Mouse (Mus musculus): ENCODE data around the gene Cacna2d4. TPM values are rescaled to one million over a fixed set of nuclear protein-coding genes. Genes with fewer than 3 reads are reported as not detected.
A peak's percentile ranks its signal among the peaks of the same experiment; 100 is the strongest.

The Cacna2d4 gene
- polyA plus RNA-seq, 1 experiment from 2014 or later = 0.04 TPM

- Histone ChIP-seq H3K4me3 (no peak overlapping the region), H3K4me2 (replicated peaks) (no peak overlapping the region), H3K9ac (no peak overlapping the region), H3K4me1 (no peaks in the 10 kb centered on the region), H3K27me3 (no peaks in the 10 kb centered on the region), H3K9me3 (replicated peaks) (no peaks in the 10 kb centered on the region), H3K36me3 (no peaks in the 10 kb centered on the region), H3K27ac (no peak overlapping the region)
- 86% methylated on average over 4 of the region's 4 CpGs for WGBS
- no peak for ATAC-seq (ENCODE audit: low FRiP score)
Measured at GRCm38 (mm10) chr6:119251704-119252103, 15.4 kb downstream of the Cacna2d4 start.

DNA sequence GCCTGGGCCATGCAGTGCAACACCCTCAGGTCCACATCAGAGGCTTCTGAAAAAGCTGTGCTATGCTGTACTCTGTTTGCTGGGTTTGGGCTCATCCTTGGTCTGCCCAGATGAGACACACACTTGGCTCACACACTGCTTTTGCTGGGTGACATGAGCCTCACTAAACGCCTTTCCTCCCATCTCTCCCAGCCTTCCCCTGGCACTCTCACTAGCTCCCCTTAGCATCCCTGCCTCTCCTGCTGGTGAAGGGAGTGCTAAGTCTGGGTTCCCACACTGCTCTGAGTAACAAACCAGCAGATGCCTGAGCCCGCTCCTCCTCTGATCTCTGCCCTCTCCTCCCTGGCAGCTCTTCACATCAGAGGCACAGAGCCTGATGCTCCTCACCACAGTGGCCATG, 40.4 kb downstream of the Cacna2d4 start:
- H3K27ac ChIP-seq = no peak overlapping the region
- H3K4me3 ChIP-seq = no peak overlapping the region
- H3K4me2 ChIP-seq (replicated peaks) = no peak overlapping the region
- H3K36me3 ChIP-seq = no peaks in the 10 kb centered on the region
- WGBS = 72% methylated on average over 2 of the region's 2 CpGs
- no peaks in the 10 kb centered on the region for H3K27me3 ChIP-seq
- no peak for ATAC-seq (ENCODE audit: low FRiP score)
- no peak overlapping the region for H3K9ac ChIP-seq
- peaks cover 8% of the 10 kb centered on the region; the same call in 1 of the 2 replicates for H3K4me1 ChIP-seq
- H3K9me3 ChIP-seq (replicated peaks) = no peaks in the 10 kb centered on the region

- 82% methylated on average over 9 of the region's 9 CpGs for WGBS
- Histone ChIP-seq H3K27ac (no peak overlapping the region), H3K9me3 (replicated peaks) (peaks cover 4% of the 10 kb centered on the region), H3K4me1 (peaks cover 8% of the 10 kb centered on the region; the same call in 1 of the 2 replicates), H3K27me3 (no peaks in the 10 kb centered on the region), H3K9ac (no peak overlapping the region), H3K4me2 (replicated peaks) (no peak overlapping the region), H3K36me3 (no peaks in the 10 kb centered on the region), H3K4me3 (no peak overlapping the region)
- ATAC-seq (ENCODE audit: low FRiP score) = no peak
Measured at GRCm38 (mm10) chr6:119280761-119281160, 44.4 kb downstream of the Cacna2d4 start.

DNA sequence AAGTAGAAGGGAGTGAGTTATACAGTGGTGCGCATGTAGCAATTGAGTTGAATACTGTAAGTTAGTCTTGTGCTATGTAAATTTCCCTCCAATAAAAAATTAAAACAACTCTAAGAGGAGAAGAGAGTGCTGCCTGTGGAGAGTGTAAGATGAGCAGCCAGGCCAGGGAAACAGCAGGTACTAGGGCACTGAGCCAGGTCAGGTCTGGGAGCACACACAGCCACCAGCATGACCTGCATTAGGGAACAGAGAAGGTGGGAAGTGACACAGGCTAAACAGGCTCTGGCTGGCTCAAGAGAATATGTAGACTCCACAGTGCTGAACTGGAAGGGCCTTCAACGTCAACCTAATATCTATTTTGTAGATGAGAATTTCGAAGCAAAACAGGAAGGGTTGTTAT, 65.0 kb downstream of the Cacna2d4 start:
- no peak for ATAC-seq (ENCODE audit: low FRiP score)
- no peak overlapping the region for H3K4me2 ChIP-seq (replicated peaks)
- H3K27me3 ChIP-seq = no peaks in the 10 kb centered on the region
- H3K36me3 ChIP-seq = no peaks in the 10 kb centered on the region
- 92% methylated on average over 3 of the region's 3 CpGs for WGBS
- no peaks in the 10 kb centered on the region for H3K9me3 ChIP-seq (replicated peaks)
- no peak overlapping the region for H3K4me3 ChIP-seq
- H3K9ac ChIP-seq = no peak overlapping the region
- H3K27ac ChIP-seq = no peak overlapping the region
- no peaks in the 10 kb centered on the region for H3K4me1 ChIP-seq

- no peak overlapping the region for H3K27ac ChIP-seq
- no peak for ATAC-seq (ENCODE audit: low FRiP score)
- WGBS = 94% methylated on average over 6 of the region's 6 CpGs
- peaks cover 5% of the 10 kb centered on the region; the same call in 1 of the 2 replicates for H3K27me3 ChIP-seq
- H3K9ac ChIP-seq = no peak overlapping the region
- H3K9me3 ChIP-seq (replicated peaks) = no peaks in the 10 kb centered on the region
- H3K4me1 ChIP-seq = no peaks in the 10 kb centered on the region
- no peaks in the 10 kb centered on the region for H3K36me3 ChIP-seq
- H3K4me2 ChIP-seq (replicated peaks) = no peak overlapping the region
- H3K4me3 ChIP-seq = no peak overlapping the region
Measured at GRCm38 (mm10) chr6:119303331-119303730, 67.0 kb downstream of the Cacna2d4 start.

GRCm38 (mm10) chr6:119307867-119308413, 71.6 kb downstream of the Cacna2d4 start:
- Histone ChIP-seq H3K27ac (no peak overlapping the region), H3K4me3 (no peak overlapping the region), H3K9me3 (replicated peaks) (no peaks in the 10 kb centered on the region), H3K27me3 (peaks cover 5% of the 10 kb centered on the region; the same call in 1 of the 2 replicates), H3K9ac (no peak overlapping the region), H3K4me1 (no peaks in the 10 kb centered on the region), H3K4me2 (replicated peaks) (no peak overlapping the region), H3K36me3 (no peaks in the 10 kb centered on the region)
- WGBS = 56% methylated on average over 10 of the region's 10 CpGs
- no peak for ATAC-seq (ENCODE audit: low FRiP score)

DNA sequence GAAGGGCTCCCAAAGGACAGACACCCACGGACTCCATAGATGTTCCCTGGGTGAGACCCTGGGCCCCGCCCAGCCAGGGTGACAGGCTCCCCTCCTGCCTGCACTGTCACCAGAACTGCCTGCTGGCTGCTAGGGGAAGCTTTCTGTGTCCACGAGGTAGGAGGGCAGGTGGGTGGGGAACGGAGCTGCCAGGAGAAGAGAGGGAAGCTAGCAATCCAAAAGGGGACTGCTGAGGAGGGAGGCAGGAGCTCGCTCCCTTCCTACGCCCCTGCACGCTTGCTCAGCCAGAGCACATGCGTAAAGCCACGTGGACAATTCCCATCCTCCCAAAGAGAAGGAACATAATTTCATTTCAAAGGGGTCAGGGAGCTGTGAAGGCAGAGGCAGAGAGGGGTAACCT, 73.8 kb downstream of the Cacna2d4 start:
- no peak overlapping the region for H3K9ac ChIP-seq
- H3K4me3 ChIP-seq = no peak overlapping the region
- ATAC-seq (ENCODE audit: low FRiP score) = no peak
- 64% methylated on average over 9 of the region's 9 CpGs for WGBS
- H3K36me3 ChIP-seq = no peaks in the 10 kb centered on the region
- H3K4me1 ChIP-seq = peaks cover 18% of the 10 kb centered on the region
- no peaks in the 10 kb centered on the region for H3K9me3 ChIP-seq (replicated peaks)
- H3K4me2 ChIP-seq (replicated peaks) = no peak overlapping the region
- H3K27ac ChIP-seq = no peak overlapping the region
- H3K27me3 ChIP-seq = peaks cover 5% of the 10 kb centered on the region; the same call in 1 of the 2 replicates

- Histone ChIP-seq H3K9me3 (replicated peaks) (no peaks in the 10 kb centered on the region), H3K4me2 (replicated peaks) (no peak overlapping the region), H3K27me3 (peaks cover 3% of the 10 kb centered on the region; the same call in 1 of the 2 replicates), H3K9ac (no peak overlapping the region), H3K27ac (no peak overlapping the region), H3K4me1 (peaks cover 18% of the 10 kb centered on the region), H3K36me3 (no peaks in the 10 kb centered on the region), H3K4me3 (no peak overlapping the region)
- 87% methylated on average over 6 of the region's 6 CpGs for WGBS
- no peak for ATAC-seq (ENCODE audit: low FRiP score)
Measured at GRCm38 (mm10) chr6:119312381-119312780, 76.1 kb downstream of the Cacna2d4 start.

DNA sequence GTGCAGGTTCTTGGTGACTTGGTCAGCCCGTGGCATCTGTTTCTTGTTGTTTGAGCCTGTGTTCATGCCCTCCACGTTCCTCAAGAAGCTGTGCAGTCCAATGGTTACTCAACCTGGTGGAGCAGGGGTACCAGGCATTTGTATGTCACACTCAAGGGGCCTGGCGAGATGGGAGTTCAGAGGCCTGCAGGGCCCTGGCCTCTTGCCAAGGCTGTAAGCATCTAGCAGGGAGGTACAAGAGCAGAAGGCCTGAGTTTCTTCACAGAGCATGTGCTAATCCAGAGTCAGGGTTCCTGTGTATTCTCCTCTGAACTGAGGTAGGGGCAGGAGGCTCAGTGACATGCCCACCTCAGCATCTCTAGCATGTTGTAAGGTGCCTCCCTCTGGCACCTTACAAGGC, 76.8 kb downstream of the Cacna2d4 start:
- 65% methylated on average over 3 of the region's 3 CpGs for WGBS
- no peak overlapping the region for H3K9ac ChIP-seq
- H3K9me3 ChIP-seq (replicated peaks) = no peaks in the 10 kb centered on the region
- H3K4me1 ChIP-seq = peaks cover 19% of the 10 kb centered on the region
- no peak overlapping the region for H3K27ac ChIP-seq
- H3K27me3 ChIP-seq = no peaks in the 10 kb centered on the region
- no peak overlapping the region for H3K4me2 ChIP-seq (replicated peaks)
- no peaks in the 10 kb centered on the region for H3K36me3 ChIP-seq
- no peak overlapping the region for H3K4me3 ChIP-seq
- no peak for ATAC-seq (ENCODE audit: low FRiP score)

DNA sequence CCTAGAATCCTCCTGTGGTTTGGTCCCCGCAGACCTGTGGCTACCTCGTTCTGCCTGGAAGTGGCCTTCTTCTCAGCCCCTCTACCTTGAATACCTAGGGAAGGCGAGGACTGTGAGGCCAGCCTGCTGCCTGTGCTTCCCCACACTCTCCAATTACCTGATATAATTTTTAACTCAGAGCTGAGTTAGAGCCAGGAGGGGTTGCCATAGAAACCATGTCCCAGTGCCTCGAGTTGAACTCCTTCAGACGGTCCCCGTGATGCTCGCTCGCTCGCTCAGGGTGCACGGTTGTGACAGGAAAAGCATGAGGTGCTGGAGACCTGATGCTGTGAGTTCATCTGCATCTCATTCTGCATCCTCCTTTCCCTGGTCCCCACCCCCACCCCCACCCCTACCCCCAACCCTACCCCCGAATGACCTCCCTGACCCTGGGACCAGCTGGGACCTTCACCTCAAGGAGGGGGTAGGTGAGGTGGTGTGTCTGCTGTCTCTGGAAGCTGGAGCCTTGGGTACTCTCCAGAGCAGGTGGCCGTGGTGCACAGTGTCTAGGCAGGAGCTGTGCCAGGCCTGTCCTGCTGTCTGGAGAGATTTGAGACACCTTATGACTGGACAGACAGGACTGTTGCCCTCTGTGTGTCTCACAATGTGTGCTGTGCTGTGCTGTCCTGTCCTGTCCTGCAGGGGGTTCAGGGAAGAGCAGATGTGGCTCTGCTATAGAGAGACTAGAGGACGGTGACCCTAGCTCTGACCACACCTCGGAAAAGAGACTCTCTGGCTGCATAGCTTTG, 77.5 kb downstream of the Cacna2d4 start:
- Histone ChIP-seq H3K27me3 (no peaks in the 10 kb centered on the region), H3K27ac (no peak overlapping the region), H3K9me3 (replicated peaks) (no peaks in the 10 kb centered on the region), H3K4me3 (no peak overlapping the region), H3K4me1 (peaks cover 22% of the 10 kb centered on the region), H3K9ac (no peak overlapping the region), H3K4me2 (replicated peaks) (no peak overlapping the region), H3K36me3 (no peaks in the 10 kb centered on the region)
- peak; percentile 53 for ATAC-seq (ENCODE audit: low FRiP score)
- 53% methylated on average over 14 of the region's 14 CpGs for WGBS

DNA sequence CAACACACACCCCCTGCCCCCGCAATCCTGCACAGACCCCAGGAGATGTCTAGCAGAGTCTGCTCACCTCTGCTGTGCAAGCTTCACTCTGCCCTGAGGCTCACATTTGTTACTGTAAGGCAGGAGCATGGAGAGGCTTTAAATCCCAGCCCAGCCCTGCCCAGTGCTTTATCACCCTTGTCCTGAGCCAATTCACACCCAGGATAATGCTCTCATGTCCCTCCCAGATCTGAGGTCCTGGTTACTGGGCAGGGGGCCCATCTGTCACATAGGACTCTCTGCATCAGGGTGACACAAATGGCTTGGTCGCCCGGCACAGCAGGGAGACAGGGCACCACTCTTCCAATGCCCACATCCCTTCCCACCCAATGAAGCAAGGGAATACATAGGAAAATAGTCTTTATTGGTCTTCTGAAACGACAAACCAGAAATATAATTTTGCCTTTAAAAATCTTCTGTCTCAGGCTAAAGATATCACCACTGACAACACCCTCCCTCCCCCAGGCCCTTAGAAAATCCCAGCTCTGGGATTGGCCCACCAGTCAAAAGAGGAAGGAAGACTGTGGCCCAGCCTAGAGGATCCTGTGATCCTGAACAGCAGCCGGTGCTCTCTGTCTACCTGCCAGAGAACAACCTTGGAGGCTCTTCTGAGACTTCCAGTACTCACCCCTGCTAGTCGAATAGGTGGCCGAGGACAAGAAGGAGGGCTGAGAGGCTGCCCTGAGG, 78.6 kb downstream of the Cacna2d4 start:
- H3K4me1 ChIP-seq = peaks cover 22% of the 10 kb centered on the region
- ATAC-seq (ENCODE audit: low FRiP score) = no peak
- WGBS = 62% methylated on average over 7 of the region's 7 CpGs
- H3K4me3 ChIP-seq = no peak overlapping the region
- H3K9ac ChIP-seq = no peak overlapping the region
- no peaks in the 10 kb centered on the region for H3K36me3 ChIP-seq
- no peak overlapping the region for H3K4me2 ChIP-seq (replicated peaks)
- H3K27ac ChIP-seq = no peak overlapping the region
- H3K9me3 ChIP-seq (replicated peaks) = no peaks in the 10 kb centered on the region
- H3K27me3 ChIP-seq = no peaks in the 10 kb centered on the region

- no peaks in the 10 kb centered on the region for H3K36me3 ChIP-seq
- H3K4me3 ChIP-seq = no peak overlapping the region
- H3K27ac ChIP-seq = no peak overlapping the region; the same call in 1 of the 2 replicates
- WGBS = 51% methylated on average over 9 of the region's 9 CpGs
- no peak overlapping the region for H3K4me2 ChIP-seq (replicated peaks)
- peak; percentile 67 for ATAC-seq (ENCODE audit: low FRiP score)
- no peak overlapping the region for H3K9ac ChIP-seq
- peaks cover 18% of the 10 kb centered on the region for H3K4me1 ChIP-seq
- H3K9me3 ChIP-seq (replicated peaks) = no peaks in the 10 kb centered on the region
- peaks cover 9% of the 10 kb centered on the region; the same call in 1 of the 2 replicates for H3K27me3 ChIP-seq
Measured at GRCm38 (mm10) chr6:119318732-119319131, 82.4 kb downstream of the Cacna2d4 start.
